Mouse (Mus musculus) MEL (cell line): ENCODE measurements around the gene Tmem35b. TPM values are rescaled to one million over a fixed set of nuclear protein-coding genes. Genes with fewer than 3 reads are reported as not detected.

Experiments used
- DNase-seq: peaks from one replicate; pipeline ENCODE4 v3.0.0; 2011; ENCODE audit warnings: low read depth, low spot score
- H3K27ac ChIP-seq: 2 replicates; pipeline ENCODE4 v1.5.1; 2012; ENCODE audit warnings: low read depth, mild to moderate bottlenecking, control low read depth, low read length, moderate library complexity; ENCODE audit not compliant: control insufficient read depth
- H3K27me3 ChIP-seq, 2 experiments: fragments of 150-350 bp in 1 of 2; sonication (generic) in 1 of 2; 2 replicates each; pipeline ENCODE4 v1.6.1; 2012; ENCODE audit warnings: low read length in 2 of 2, mild to moderate bottlenecking in 2 of 2, improper control_type of control experiment in 1 of 2, moderate library complexity in 1 of 2; ENCODE audit not compliant: insufficient read depth in 2 of 2, control insufficient read depth in 1 of 2
- H3K36me3 ChIP-seq, 2 experiments: 2 replicates each; pipeline ENCODE4 v1.6.1; 2012 to 2014; ENCODE audit warnings: low read length in 2 of 2, improper control_type of control experiment in 1 of 2, inconsistent platforms in 1 of 2, mild to moderate bottlenecking in 1 of 2; ENCODE audit not compliant: insufficient read depth in 2 of 2, control insufficient read depth in 1 of 2
- H3K4me1 ChIP-seq, 2 experiments: fragments of 150-350 bp in 1 of 2; sonication (generic) in 1 of 2; 2 replicates each; pipeline ENCODE4 v1.6.1; 2012; ENCODE audit warnings: low read length in 2 of 2, improper control_type of control experiment in 1 of 2, mild to moderate bottlenecking in 1 of 2; ENCODE audit not compliant: insufficient read depth in 2 of 2, control insufficient read depth in 1 of 2
- H3K4me3 ChIP-seq, 2 experiments: fragments of 150-350 bp in 1 of 2; sonication (generic) in 1 of 2; 2 replicates each; pipeline ENCODE4 v1.5.1; 2012; ENCODE audit warnings: low read depth in 2 of 2, low read length in 2 of 2, mild to moderate bottlenecking in 2 of 2, moderate library complexity in 2 of 2, control low read depth in 1 of 2, improper control_type of control experiment in 1 of 2; ENCODE audit not compliant: control insufficient read depth in 1 of 2, insufficient read depth in 1 of 2
- H3K79me2 ChIP-seq: 2 replicates; pipeline ENCODE4 v1.6.1; 2012; ENCODE audit warnings: mild to moderate bottlenecking, low read length, moderate library complexity; ENCODE audit not compliant: control insufficient read depth, poor library complexity, insufficient read depth
- H3K9ac ChIP-seq: 2 replicates; pipeline ENCODE4 v1.6.1; 2012; ENCODE audit warnings: low read depth, mild to moderate bottlenecking, control low read depth, low read length, moderate library complexity; ENCODE audit not compliant: control insufficient read depth, poor library complexity, severe bottlenecking
- H3K9me3 ChIP-seq: fragments of 150-350 bp; sonication (generic); replicated peaks from 2 replicates; pipeline ENCODE4 v1.6.1; 2012; ENCODE audit warnings: mild to moderate bottlenecking, low read length, improper control_type of control experiment, moderate library complexity; ENCODE audit not compliant: insufficient read depth
- BHLHE40 ChIP-seq: IDR thresholded peaks from 2 replicates; pipeline ENCODE4 v1.6.1; 2012; ENCODE audit warnings: low read depth, mild to moderate bottlenecking, inconsistent platforms, low read length, improper control_type of control experiment, borderline replicate concordance
- CHD2 ChIP-seq: IDR thresholded peaks from 2 replicates; pipeline ENCODE4 v1.6.1; 2011; ENCODE audit warnings: low read length, improper control_type of control experiment
- CTCF ChIP-seq, 3 experiments: IDR thresholded peaks in 2 of 3; conservative IDR thresholded peaks in 1 of 3; 2 replicates each; pipeline ENCODE4 v1.5.1; 2011 to 2012; ENCODE audit warnings: low read length in 3 of 3, low read depth in 2 of 3, mild to moderate bottlenecking in 2 of 3, improper control_type of control experiment in 1 of 3, inconsistent platforms in 1 of 3, mixed read lengths in 1 of 3, moderate library complexity in 1 of 3; ENCODE audit not compliant: control insufficient read depth in 1 of 3, insufficient read depth in 1 of 3, poor library complexity in 1 of 3, severe bottlenecking in 1 of 3
- EP300 ChIP-seq, 2 experiments: IDR thresholded peaks; 2 replicates each; pipeline ENCODE4 v1.6.1; 2011; ENCODE audit warnings: improper control_type of control experiment in 2 of 2, low read length in 2 of 2, low read depth in 1 of 2, mild to moderate bottlenecking in 1 of 2
- JUND ChIP-seq: IDR thresholded peaks from 2 replicates; pipeline ENCODE4 v1.6.1; 2011; ENCODE audit warnings: low read depth, mild to moderate bottlenecking, improper control_type of control experiment, low read length
- KAT2A ChIP-seq: conservative IDR thresholded peaks from 2 replicates; pipeline ENCODE4 v1.6.1; 2012; ENCODE audit warnings: low read depth, low read length, improper control_type of control experiment, inconsistent platforms
- MAX ChIP-seq: IDR thresholded peaks from 2 replicates; pipeline ENCODE4 v1.6.1; 2011; ENCODE audit warnings: low read length, improper control_type of control experiment
- MAZ ChIP-seq: IDR thresholded peaks from 2 replicates; pipeline ENCODE4 v1.6.1; 2012; ENCODE audit warnings: low read depth, mild to moderate bottlenecking, inconsistent platforms, low read length, improper control_type of control experiment
- MXI1 ChIP-seq: IDR thresholded peaks from 2 replicates; pipeline ENCODE4 v1.6.1; 2011; ENCODE audit warnings: mild to moderate bottlenecking, low read depth, low read length, improper control_type of control experiment
- MYB ChIP-seq: IDR thresholded peaks from 2 replicates; pipeline ENCODE4 v1.6.1; 2011; ENCODE audit warnings: mild to moderate bottlenecking, low read depth, low read length, improper control_type of control experiment
- NRF1 ChIP-seq: IDR thresholded peaks from 2 replicates; pipeline ENCODE4 v1.6.1; 2014; ENCODE audit warnings: low read depth, mild to moderate bottlenecking, inconsistent platforms, low read length, improper control_type of control experiment, moderate library complexity; ENCODE audit not compliant: poor library complexity, insufficient read depth, severe bottlenecking
- RAD21 ChIP-seq: IDR thresholded peaks from 2 replicates; pipeline ENCODE4 v1.6.1; 2011; ENCODE audit warnings: mild to moderate bottlenecking, low read depth, low read length, improper control_type of control experiment
- RCOR1 ChIP-seq: IDR thresholded peaks from 2 replicates; pipeline ENCODE4 v1.6.1; 2012; ENCODE audit warnings: low read depth, mild to moderate bottlenecking, inconsistent platforms, low read length, improper control_type of control experiment
- SMC3 ChIP-seq: IDR thresholded peaks from 2 replicates; pipeline ENCODE4 v1.6.1; 2011; ENCODE audit warnings: low read depth, low read length, improper control_type of control experiment
- TCF12 ChIP-seq: IDR thresholded peaks from 2 replicates; pipeline ENCODE4 v1.6.1; 2014; ENCODE audit warnings: low read depth, mild to moderate bottlenecking, inconsistent platforms, low read length, improper control_type of control experiment, moderate library complexity
- UBTF ChIP-seq: IDR thresholded peaks from 2 replicates; pipeline ENCODE4 v1.6.1; 2012; ENCODE audit warnings: low read depth, mild to moderate bottlenecking, inconsistent platforms, low read length, improper control_type of control experiment, moderate library complexity, borderline replicate concordance; ENCODE audit not compliant: insufficient read depth
- ZMIZ1 ChIP-seq: IDR thresholded peaks from 2 replicates; pipeline ENCODE4 v1.6.1; 2012; ENCODE audit warnings: low read depth, mild to moderate bottlenecking, inconsistent platforms, low read length, improper control_type of control experiment, moderate library complexity
- ZNF384 ChIP-seq: IDR thresholded peaks from 2 replicates; pipeline ENCODE4 v1.6.1; 2012; ENCODE audit warnings: low read depth, mild to moderate bottlenecking, inconsistent platforms, low read length, improper control_type of control experiment
- polyA plus RNA-seq, 2 experiments: library from polyadenylated mRNA; stranded (reverse) in 1 of 2; unstranded in 1 of 2; fragments of >175 nt in 1 of 2; fragments of >200 nt in 1 of 2; gene quantifications; 2 replicates each; pipeline versions ENCODE4 v1.2.1 to v1.2.4; 2012; ENCODE audit warnings: low replicate concordance in 2 of 2, low read depth in 1 of 2; ENCODE audit not compliant: insufficient read length in 2 of 2, insufficient read depth in 1 of 2, missing spikeins in 1 of 2
- total RNA-seq: library from RNA; depleted of rRNA; stranded (reverse); fragments of 300-350 nt; gene quantifications from 2 replicates; pipeline ENCODE4 v1.2.3, GENCODE M21; 2012

Gene Tmem35b
- total and polyA plus RNA-seq, 3 experiments = 0.89 to 3.2 TPM; not detected in 1

DNA sequence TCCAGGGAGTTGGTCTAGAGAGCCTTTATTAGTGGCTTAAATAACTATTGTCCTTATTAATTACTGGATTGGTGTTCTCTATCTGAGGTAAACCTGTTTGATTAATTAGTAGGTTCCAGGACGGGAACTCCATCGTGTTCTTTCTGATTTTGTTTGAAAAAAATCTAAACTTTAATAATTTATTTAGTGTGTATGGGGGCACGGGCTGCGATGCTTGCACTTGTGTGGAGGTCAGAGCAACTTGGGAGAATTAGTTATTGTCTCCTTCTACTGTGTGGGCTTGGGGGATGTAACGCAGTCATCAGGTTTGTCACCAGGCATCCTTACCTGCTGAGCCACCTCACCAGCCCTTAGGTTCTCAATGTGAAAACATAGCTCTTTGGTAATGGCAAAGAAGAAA, 43.6 kb downstream of the Tmem35b start:
- Histone ChIP-seq H3K4me3 (no peak overlapping the region), H3K27me3 (no peaks in the 10 kb centered on the region), H3K4me1 (no peaks in the 10 kb centered on the region), H3K79me2 (no peaks in the 10 kb centered on the region), H3K36me3 (no peaks in the 10 kb centered on the region), H3K27ac (no peak overlapping the region), H3K9me3 (no peaks in the 10 kb centered on the region), H3K9ac (no peak overlapping the region)
- no peak for TF ChIP-seq EP300 (IDR thresholded peaks at IDR 0.05; ENCODE audit: low read depth in 1 of 2, low read length in 2 of 2)
- no peak for TF ChIP-seq CHD2
- TF ChIP-seq ZNF384 = no peak
- TF ChIP-seq ZMIZ1 = no peak
- TF ChIP-seq SMC3 = no peak
- no peak for TF ChIP-seq MXI1
- no peak for TF ChIP-seq NRF1
- no peak for TF ChIP-seq UBTF
- no peak for TF ChIP-seq MAZ
- no peak for TF ChIP-seq CTCF (IDR thresholded peaks at IDR 0.05 in 2 of 3, conservative IDR thresholded peaks at IDR 0.05 in 1 of 3; ENCODE audit: control insufficient read depth in 1 of 3, insufficient read depth in 1 of 3, low read depth in 2 of 3, low read length in 3 of 3, poor library complexity in 1 of 3, severe bottlenecking in 1 of 3)
- TF ChIP-seq BHLHE40 = no peak
- TF ChIP-seq TCF12 = no peak
- TF ChIP-seq RCOR1 = no peak
- no peak for TF ChIP-seq MYB
- no peak for TF ChIP-seq RAD21
- TF ChIP-seq KAT2A = no peak
- DNase-seq = no peak

DNA sequence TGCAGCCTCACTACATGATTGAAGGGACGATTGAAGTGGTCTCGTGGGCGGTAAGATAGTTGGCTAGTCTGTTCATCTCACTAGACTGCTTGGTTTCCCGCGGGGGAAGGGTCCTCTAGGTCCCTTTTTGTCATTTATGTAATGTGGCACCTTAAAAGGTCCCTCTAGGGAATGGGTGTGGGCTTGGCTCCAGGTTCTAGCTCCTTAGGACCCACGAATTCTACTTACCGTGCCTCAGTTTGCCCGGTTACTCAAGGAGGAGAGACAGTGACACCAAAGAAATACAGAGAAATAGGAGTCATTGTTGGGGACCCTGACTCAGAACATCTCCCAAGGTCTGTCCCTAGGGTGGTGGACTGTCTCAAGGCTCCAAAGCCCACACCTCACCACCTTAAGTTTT, 44.2 kb downstream of the Tmem35b start:
- Histone ChIP-seq H3K9me3 (no peaks in the 10 kb centered on the region), H3K27ac (no peak overlapping the region), H3K36me3 (no peaks in the 10 kb centered on the region), H3K27me3 (no peaks in the 10 kb centered on the region), H3K4me1 (no peaks in the 10 kb centered on the region), H3K9ac (no peak overlapping the region), H3K79me2 (no peaks in the 10 kb centered on the region), H3K4me3 (no peak overlapping the region)
- no peak for TF ChIP-seq JUND
- TF ChIP-seq CHD2 = no peak
- TF ChIP-seq MAX = no peak
- no peak for DNase-seq
